Mouse (Mus musculus) erythroid progenitor cell, adult 5-6 weeks (primary cell): ENCODE results near the gene Rab13. TPM values are rescaled to one million over a fixed set of nuclear protein-coding genes. Genes with fewer than 3 reads are reported as not detected.
"Not testable (repeated sequence)": the region's sequence is repeated elsewhere in the genome, so short reads cannot be mapped to it uniquely, and the experiment has no call there.

Experiments used
- ATAC-seq: replicated peaks from 2 replicates; pipeline ENCODE4 v1.8.0; 2016; ENCODE audit warnings: moderate number of reproducible peaks, mild to moderate bottlenecking, moderate TSS enrichment, inconsistent platforms; ENCODE audit not compliant: poor library complexity, low FRiP score, severe bottlenecking
- total RNA-seq, 2 experiments: library from RNA; stranded (forward) in 1 of 2; stranded (reverse) in 1 of 2; fragments of 150-400 nt in 1 of 2; fragments of 186-747, 209-891 nt in 1 of 2; gene quantifications; 2 replicates each; pipeline versions ENCODE4 v1.2.3 to v1.2.4; 2015 to 2017; ENCODE audit warnings: low replicate concordance in 2 of 2

Gene Rab13
- total RNA-seq, 2 experiments from 2014 or later = 0.53 TPM; not detected in 1

DNA sequence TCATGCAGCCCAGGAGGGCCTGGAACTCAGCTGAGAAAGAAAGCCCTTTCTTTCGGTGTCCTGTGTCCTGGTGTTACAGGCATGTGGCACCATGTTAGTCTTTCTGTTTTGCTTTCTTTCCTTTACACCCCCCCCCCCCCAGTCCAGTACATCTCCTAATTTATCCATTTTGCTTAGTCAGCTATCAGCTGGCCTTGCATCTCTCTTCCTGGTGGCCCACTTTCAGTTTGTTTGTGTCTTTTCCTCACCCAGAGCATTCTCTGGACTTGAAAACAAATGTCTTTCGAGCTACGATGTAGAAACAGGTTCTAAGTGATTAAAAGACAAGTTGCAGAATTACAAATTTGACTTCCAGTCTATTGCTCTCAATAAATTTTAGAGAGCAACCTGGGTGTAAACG, 9.0 kb downstream of the Rab13 start:
- ATAC-seq = no peak

DNA sequence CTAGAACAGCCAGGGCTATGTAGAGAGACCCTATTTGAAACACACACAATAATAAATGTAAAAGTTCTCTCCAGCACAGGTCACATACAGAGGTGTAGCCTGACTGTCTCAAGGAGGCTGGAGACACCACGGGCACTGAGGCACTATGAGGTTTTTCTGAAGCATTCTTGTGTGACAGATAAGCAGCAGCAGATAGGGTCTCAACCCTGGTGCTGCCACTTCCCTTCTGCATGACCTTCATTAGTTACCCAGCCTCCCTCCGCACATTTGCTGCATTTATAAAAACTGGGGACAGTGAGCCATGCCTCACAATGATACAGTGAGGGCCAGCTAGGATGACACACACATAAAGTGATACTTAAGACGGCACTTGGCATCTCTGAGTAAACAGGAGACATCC, 9.4 kb downstream of the Rab13 start:
- no peak for ATAC-seq

DNA sequence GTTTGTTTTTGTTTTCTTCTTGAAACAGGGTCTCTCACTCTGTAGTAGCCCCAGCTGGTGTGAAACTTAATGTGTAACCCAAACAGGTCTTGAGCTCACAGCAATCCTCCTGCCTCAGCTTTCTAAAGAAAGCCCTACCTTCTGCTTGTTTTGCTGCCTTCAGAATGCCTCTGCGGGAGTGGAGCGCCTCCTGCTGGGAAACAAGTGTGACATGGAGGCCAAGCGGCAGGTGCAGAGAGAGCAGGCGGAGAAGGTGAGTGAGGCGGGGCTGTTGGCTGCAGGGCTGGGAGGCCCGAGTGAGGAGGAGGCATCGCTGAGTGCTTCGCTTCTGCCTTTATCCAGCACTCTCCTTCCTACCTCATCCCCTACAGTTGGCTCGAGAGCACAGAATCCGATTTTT, 10.8 kb downstream of the Rab13 start:
- no peak for ATAC-seq

DNA sequence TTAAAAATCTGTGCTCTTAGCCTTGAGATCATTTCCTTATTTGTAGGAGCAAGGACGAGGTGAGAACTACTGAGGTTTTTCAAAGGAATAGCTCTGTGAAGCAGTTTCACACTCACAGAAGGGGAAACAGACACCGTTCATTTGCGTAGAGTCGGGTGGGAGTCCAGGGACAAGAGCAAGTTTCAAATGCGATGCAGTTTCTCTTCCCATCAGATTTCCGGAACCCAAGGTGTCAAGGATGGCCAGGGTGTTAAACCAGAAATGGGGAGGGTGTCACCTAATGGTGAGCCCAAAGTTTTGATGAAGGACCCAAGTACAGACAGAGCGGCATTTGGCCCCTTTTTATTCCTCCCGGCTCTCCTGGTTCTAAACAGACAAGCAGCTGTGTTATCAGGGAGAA, 17.6 kb downstream of the Rab13 start:
- no peak for ATAC-seq

DNA sequence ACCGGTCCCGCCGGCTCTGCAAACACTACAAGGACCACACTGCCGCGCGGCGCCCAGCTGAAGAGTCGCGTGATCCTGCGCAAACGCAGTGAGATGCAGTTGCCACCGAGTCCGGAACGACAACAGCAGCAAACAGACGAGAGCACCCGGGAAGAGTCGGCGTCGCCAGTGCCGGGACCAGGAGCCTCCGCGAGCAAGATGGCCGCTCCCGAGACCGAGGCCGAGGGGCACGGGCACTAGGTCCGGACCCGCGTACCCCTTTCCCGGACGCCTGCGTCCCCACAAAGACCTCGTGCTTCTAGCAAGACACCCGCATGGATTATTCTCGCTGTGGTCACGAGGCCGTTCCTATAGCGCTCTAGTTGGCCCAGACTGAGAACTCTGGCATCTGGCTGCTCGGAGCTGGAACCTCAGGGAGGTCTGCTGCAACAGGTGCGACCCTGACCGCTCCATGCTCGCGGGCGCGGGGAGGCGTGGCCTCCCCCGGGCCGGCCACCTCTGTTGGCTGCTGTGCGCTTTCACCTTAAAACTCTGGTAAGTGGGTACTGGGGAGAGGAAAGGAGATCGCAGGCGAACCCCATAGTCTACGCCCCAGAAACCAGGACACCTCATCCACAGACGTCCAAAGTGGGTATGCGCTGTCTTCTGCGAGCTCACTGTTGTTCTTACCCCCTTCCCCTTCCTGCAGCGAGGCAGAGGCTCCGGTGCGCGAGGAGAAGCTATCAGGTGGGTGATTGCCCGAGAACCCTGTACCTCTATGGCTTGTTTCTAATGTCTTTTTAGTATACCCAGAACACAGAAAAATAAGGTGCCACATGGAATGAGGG, 18.2 kb downstream of the Rab13 start, which contains the start of gene Jtb:
Jtb (plus strand) TSS at position 91 of the 827 bp plus-strand sequence.
- ATAC-seq = peak; percentile 84

DNA sequence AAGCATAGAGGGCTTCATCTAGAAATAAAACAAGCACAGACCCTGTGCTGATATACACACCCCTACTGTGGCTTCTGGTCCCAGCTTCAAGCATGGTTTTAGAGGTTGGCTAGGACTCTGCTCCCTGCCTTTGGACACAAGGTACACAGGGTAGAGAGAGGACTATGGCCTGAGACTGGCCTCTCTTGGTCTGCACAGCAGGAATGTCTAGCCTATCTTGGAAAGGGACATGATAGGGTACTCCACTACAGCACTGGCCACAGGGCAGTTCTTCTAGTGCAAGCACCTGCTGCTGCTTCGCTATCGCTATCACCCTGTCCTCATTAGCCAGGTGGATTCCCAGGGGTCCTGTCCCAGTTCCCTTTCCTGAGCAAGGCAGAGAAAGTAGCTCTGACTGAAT, 27.8 kb downstream of the Rab13 start:
- no peak for ATAC-seq

DNA sequence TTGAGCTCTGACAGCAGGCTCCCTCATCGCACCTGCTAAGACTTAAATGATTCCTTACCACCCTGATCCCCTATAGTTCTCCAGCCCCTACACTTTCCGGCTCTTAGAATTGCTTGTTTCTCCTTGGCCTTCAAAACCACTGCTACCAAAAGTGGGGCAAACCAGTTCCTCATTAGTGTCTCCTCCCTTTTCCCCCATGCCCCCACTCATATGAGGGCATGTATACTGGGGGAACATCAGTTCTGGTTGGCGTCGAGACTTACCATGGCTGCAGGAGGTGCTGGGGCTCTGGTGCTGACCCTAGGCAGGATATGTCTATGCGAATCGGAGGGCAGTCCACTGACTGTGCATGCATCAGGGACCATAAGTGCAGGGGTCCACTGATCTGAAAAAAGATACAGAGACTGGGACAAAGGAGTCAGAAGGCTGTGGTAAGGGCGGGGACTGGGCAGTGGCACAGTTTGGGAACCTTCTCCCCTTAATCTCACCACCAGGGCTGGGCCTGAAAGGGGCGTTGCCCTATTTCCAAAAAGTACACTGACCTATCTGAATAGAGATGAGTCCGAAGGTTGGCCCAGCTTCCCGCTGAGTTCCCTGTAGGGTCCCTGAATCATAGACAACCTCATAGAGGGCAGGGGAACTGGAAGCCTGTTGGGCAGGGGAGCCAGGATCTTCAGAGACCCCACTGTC, 28.3 kb downstream of the Rab13 start:
- peak; percentile 55; the same call in 1 of the 2 replicates for ATAC-seq

DNA sequence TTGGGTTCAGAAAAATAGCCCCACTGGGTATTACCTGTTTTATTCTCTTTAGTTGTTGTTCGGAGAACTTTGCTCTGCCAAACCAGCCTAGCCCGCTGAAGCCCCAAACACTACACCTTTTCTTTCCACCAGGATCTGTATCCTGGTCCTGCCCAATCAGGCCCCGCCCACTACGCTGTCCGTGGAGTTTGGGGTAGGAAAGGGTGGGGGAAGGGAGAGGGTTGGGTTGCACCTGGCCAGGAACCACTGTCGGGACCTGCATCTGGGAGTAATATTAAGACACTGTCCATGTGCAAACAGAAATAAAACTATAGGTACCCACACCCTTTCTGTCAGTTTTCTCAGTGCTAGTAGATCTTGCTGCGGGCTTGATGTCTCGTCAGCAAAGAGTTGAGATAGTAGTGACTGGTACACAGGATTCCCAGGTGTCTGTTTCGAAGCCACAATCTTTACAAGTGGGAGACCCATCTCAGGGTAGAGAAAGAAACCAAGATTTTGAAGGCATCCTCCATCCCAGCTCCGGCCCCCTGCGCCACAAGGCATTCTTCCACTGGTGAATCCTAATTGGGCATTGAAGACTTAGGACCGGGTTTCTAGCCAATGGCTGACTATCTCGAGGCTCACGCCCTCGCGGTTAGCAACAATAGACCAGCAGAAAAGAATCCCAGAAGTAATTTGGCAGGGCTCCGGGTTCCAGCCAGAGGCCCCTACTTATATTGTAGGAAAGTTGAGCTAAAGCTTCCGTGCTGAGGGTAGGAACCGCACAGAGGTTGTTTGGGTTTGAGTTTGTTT, 29.7 kb downstream of the Rab13 start, which contains the start of gene Creb3l4:
Creb3l4 (minus strand) TSS at position 529 of the 792 bp plus-strand sequence.
- no peak for ATAC-seq

DNA sequence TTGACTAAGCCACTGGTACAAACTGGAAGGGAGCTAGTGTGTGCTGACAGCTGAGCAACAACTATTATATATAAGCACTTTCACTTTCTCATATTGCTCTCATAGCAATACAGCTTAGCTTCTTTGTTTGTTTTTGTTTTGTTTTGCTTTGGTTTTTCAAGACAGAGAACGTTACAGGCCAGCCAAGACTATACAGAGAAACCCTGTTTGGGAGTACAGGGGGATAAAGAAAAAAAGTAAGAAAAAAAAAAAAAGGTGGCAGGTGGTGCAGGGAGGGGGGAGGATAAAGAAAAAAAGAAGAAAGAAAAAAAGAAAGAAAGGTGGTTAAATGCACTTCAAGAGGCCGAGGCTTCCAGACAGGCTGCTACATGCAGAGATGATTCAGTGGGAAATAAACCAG, 31.9 kb downstream of the Rab13 start:
- no peak for ATAC-seq

DNA sequence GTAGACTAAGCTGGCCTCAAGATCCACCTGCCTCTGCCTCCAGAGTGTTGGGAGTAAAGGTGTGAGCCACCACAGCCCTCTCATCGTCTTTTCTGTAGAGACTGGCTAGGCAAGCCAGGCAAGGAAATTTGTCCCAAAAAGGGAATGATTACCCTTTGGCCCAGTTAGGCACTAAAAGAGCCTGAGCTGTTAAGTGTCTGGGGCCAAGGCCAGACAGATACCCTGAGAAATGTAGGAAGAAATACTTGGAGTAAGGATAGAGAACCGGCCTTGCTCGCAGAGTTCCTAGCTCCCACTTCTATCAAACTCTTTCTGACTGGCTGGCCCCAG, 34.1 kb downstream of the Rab13 start:
- peak; percentile 48 for ATAC-seq

DNA sequence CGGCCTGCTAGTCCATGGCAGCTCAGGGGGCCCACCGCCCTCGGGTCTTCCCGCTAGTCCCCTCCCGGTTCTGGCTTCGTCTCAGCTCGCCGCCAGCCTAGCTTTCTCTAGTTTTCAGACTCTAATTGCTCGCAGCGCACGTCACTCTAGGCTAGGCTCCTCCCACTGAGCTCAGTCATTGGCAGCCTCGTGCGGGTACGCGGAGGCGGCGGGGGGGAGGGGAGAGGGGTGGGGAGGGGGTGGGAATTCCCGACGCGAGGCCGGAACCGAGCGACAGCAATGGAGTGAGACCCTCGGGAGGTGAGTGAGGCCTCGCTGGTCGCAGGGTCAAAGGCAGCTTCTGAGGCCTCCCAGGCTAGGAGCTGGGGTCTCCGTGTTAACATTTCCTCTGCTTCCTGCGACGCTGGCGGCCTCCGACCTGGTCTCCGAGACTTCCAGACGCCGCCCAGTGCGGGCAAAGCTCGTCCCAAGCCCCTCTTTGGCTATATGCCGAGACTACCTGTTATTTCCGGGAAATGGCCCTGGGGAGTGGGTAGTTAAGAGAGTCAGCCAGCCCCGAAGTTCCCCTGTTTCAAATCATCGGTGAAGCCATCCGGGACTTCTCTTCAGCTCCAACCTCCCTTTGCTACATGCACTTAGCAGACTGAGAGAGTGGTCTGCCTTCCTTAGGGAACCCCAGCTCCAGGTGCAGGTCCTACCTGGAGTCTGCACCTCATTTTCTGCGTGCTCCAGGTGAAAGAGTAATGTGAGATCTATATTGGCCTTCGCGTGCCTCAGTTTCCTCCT, 34.7 kb downstream of the Rab13 start, which contains the start of gene Slc39a1:
Slc39a1 (plus strand) TSS at position 213 of the 786 bp plus-strand sequence.
- peak; percentile 95 for ATAC-seq

DNA sequence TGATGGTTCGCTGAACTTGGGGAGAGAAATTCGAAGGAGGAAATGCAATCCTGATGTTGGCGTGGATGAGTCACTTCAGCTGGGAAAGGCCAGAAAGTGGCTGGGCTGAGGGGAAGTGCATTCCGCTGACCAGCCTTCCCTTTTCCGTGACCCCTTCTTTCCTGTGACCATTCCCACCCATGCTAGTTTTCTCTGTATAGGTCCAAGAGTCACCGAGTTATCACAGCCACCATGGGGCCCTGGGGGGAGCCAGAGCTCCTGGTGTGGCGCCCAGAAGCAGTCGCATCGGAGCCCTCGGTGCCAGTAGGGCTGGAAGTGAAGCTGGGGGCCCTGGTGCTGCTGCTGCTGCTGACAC, 35.2 kb downstream of the Rab13 start:
- ATAC-seq = no peak

DNA sequence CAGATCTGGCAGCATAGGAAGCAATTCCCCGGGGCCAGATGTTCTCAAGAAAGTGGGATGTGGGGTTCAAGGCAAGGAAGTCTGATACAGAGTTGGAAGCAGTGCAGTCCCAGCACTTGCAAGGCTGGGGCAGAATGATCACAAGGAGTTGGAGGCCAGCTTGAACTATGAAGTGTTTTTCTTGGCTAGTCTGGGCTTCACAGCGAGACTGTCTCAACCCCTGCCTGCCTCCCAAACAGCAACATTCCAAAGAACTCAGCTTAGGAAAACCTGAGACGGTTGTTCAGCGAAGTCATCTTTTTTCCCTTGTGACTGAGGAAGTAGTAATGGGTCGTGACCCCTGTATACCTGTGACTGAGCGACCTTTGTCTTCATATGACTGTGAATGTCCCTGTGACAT, 37.3 kb downstream of the Rab13 start:
- ATAC-seq = no peak

DNA sequence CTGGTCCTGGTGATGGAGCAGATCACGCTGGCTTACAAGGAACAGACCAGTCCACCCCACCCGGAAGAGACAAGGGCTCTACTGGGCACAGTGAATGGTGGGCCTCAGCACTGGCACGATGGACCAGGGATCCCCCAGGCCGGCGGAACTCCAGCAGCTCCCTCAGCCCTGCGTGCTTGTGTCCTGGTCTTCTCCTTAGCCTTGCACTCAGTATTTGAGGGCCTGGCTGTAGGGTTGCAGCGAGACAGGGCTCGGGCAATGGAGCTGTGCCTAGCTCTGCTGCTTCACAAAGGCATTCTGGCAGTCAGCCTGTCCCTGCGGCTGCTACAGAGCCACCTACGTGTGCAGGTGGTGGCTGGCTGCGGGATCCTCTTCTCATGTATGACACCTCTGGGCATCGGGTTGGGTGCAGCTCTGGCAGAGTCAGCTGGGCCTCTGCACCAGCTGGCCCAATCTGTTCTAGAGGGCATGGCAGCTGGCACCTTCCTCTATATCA, 38.3 kb downstream of the Rab13 start:
- not testable (repeated sequence) for ATAC-seq

DNA sequence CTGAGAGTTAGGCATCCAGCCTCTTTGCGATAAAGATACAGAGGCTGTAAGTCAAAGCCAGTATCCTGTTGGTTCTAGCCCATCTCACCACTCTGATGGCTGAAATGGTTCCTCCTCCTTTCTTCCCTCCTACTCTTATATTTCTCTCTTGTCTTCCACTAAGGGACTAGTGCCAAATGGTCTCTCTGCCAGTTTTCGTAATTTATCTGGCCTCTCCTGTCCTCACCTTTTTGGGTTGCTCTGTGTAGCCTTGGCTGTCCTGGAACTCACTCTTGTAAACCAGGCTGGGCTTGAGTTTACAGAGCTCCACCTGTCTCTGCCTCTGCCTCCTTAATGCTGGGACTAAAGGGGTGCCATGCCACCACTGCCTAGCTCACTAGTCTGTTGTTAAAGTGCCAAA, 39.2 kb downstream of the Rab13 start:
- not testable (repeated sequence) for ATAC-seq

DNA sequence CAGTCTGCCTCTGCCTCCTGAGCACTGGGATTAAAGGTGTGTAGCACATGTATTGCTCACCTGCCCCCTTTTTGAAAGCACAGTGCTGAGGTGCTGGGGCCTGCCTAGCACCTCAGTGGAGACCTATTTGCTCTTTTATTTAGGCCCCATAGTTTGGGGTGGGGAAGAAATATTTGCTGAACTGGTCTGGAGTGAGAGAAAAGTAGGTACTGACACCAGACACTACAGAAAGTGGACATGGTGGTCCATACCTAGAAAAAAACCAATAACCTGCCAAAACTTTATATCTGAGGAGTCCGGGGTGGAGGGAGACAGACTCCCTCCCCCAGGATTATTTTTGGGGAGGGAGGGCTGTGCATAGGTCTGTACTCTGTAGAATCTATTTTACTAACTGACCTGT, 39.7 kb downstream of the Rab13 start:
- not testable (repeated sequence) for ATAC-seq

DNA sequence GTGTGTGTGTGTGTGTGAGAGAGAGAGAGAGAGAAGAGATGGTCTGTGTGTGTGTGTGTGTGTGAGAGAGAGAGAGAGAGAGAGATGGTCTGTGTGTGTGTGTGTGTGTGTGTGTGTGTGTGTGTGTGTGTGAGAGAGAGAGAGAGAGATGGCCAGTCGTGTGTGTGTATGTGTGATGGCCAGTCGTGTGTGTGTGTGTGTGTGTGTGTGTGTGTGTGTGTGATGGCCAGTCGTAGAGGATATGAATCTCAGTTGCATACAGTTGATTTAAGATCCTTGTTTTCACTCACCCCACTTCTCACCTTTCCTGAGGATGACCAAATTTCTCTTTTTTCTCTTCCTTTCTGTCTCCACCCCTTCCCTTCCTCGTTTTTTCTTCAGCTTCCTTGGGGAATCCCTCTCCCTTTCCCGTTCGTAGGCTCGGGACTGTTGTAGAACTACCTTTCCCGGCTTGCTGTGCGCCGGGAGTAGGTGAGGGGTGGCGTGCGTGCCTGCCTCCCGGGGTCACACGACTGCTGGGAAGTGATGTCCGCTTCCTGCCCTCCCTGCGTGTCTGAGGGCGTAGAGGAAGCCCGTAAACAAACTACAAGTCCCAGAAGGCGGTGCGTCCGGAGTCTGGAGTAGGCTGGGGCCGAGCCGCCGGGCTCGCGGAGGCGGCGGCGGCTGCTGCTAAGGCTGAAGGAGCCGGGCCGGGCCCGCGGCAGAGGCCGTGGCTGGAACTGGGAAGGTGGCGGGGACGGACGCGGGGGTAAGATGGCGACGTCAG, 40.3 kb downstream of the Rab13 start, which contains the start of gene Crtc2:
Crtc2 (plus strand) TSS at position 511 of the 766 bp plus-strand sequence.
- ATAC-seq = peak; percentile 98

DNA sequence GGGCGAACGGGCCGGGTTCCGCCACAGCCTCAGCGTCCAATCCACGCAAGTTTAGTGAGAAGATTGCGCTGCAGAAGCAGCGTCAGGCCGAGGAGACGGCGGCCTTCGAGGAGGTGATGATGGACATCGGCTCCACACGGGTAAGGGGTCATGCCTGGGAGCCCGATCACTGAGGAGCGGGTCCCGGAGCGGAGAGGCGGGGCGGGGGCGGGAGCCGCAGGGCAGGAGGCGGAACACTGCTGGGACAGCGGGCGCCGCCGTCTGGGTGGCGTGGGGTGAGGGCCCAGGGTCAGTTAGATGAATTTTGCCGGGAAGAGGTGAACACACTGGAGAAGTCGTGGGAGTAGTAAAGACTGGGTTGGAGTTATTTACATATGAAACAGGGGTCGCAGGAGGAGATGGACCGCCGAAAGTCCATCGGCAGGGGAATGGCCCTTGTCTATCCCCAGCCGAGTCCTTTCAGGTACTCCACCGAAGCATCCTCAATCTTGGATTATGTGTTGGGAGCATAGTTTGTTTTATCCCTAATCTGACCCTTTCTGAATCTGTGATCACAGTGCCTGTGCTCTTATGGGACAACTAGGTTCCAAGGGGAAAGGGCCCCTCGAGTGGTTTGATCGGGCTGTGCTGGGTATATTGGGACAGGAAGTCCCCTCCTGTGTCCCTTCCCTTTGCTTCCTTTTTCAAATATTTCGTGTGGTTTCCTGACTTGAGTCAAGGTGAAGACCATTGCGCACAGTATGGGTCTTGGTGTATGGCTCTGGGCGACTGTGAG, 41.1 kb downstream of the Rab13 start:
- peak; percentile 60 for ATAC-seq
